Mouse (Mus musculus) midbrain, embryonic 12.5 days (tissue): ENCODE measurements around the gene Ppil6. TPM values are rescaled to one million over a fixed set of nuclear protein-coding genes. Genes with fewer than 3 reads are reported as not detected.

Experiments
- ATAC-seq: fragments of 200-750 bp; cut with Nextera tagmentation; 2 replicates; pipeline ENCODE4 v1.8.0; 2017; ENCODE audit warnings: low read depth, moderate TSS enrichment, moderate library complexity; ENCODE audit not compliant: low FRiP score
- H3K27ac ChIP-seq: fragments of 300-500 bp; sonication (generic); replicated peaks from 2 replicates; pipeline ENCODE4 v1.5.1; 2016; ENCODE audit warnings: mild to moderate bottlenecking
- H3K27me3 ChIP-seq: fragments of 300-500 bp; sonication (generic); 2 replicates; pipeline ENCODE4 v1.6.1; 2016; ENCODE audit warnings: mild to moderate bottlenecking
- H3K36me3 ChIP-seq: fragments of 300-500 bp; sonication (generic); 2 replicates; pipeline ENCODE4 v1.6.1; 2016
- H3K4me1 ChIP-seq: fragments of 300-500 bp; sonication (generic); 2 replicates; pipeline ENCODE4 v1.6.1; 2016
- H3K4me2 ChIP-seq: fragments of 300-500 bp; sonication (generic); replicated peaks from 2 replicates; pipeline ENCODE4 v1.6.1; 2016; ENCODE audit warnings: mild to moderate bottlenecking, moderate library complexity
- H3K4me3 ChIP-seq: fragments of 300-500 bp; sonication (generic); 2 replicates; pipeline ENCODE4 v1.5.1; 2016; ENCODE audit warnings: mild to moderate bottlenecking
- H3K9ac ChIP-seq: fragments of 300-500 bp; sonication (generic); replicated peaks from 2 replicates; pipeline ENCODE4 v1.6.1; 2016; ENCODE audit warnings: mild to moderate bottlenecking, moderate library complexity
- H3K9me3 ChIP-seq: fragments of 300-500 bp; sonication (generic); 2 replicates; pipeline ENCODE4 v1.6.1; 2016; ENCODE audit warnings: mild to moderate bottlenecking
- WGBS: fragments of 180-500 bp; shearing (Covaris S2); methylation state at CpG from one replicate; pipeline ENCODE4 v1.1.7; 2016; 5-methylcytosine and 5-hydroxymethylcytosine counted together
- polyA plus RNA-seq: library from polyadenylated mRNA; unstranded; fragments of >200 nt; fragmentation: Nextera tagmentation; extraction: Ambion mirVana; gene quantifications from 2 replicates; pipeline ENCODE4 v1.2.1, GENCODE M21; 2016

Gene Ppil6
- 0.73 and 1.5 TPM in 2 replicates for polyA plus RNA-seq

GRCm38 (mm10) chr10:41489708-41490517 is at the start of gene Ppil6, which contains the start of gene Smpd2:
Gene Ppil6 (plus strand): TSS chr10:41490439.
Gene Smpd2 (minus strand): TSS chr10:41490369.
- Histone ChIP-seq H3K9ac (peak within 1 kb of the TSS; percentile 68), H3K4me1 (peaks cover 35% of the 10 kb centered on the region), H3K36me3 (peaks cover 31% of the 10 kb centered on the region), H3K27me3 (peaks cover 3% of the 10 kb centered on the region; the same call in 1 of the 2 replicates), H3K4me3 (peak within 1 kb of the TSS; percentile 60), H3K27ac (peak within 1 kb of the TSS; percentile 47; the same call in 1 of the 2 replicates), H3K4me2 (peak within 1 kb of the TSS; percentile 96), H3K9me3 (no peaks in the 10 kb centered on the region)
- WGBS = under 1% methylated on average over 49 of the region's 50 CpGs
- ATAC-seq = peak; percentile 96

DNA sequence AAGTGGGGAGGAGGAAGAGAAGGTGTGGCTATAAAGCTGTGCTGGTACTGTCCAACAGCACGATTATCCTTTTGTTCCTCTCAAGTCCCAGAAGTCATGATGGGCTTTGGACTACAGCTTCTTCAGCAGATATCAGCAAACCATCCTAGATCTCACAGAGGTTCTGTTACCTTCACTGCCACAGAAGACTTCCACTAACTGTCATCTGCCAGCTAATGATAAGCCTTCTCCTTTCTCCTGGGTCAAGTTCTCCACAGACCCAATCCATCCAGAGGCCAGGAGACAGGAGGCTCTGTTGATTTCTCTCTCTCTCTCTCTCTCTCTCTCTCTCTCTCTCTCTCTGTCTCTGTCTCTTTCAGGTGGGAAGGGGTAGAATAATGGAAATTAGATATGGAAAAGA is 42.0 kb upstream of the Ppil6 start:
- no peaks in the 10 kb centered on the region for H3K27me3 ChIP-seq
- no peak for ATAC-seq
- no peak overlapping the region for H3K27ac ChIP-seq
- no peaks in the 10 kb centered on the region for H3K9me3 ChIP-seq
- no peak overlapping the region for H3K4me3 ChIP-seq
- no peak overlapping the region for H3K9ac ChIP-seq
- no peak overlapping the region for H3K4me2 ChIP-seq
- peaks cover 8% of the 10 kb centered on the region; the same call in 1 of the 2 replicates for H3K36me3 ChIP-seq
- H3K4me1 ChIP-seq = peaks cover 16% of the 10 kb centered on the region
- 87% methylated on average over 1 of the region's 1 CpGs for WGBS

DNA sequence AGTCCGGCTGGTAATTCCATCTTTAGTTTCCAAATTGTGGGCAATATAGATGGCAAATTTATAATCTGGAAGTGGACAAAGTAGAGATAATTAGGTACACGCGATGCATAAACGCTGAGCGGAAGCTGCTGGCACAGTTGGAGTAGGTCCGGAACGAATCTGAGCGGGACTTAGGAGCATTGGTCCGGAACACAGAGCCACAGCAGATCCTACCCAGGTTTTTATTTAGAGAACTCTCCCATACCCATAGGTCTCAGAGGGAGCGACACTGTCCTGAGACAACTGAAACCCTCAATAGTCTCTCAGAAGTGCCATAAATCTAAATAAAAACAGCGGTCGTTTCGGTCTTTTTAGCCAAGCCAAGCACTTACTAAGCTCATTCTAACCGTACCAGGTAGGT is 40.6 kb upstream of the Ppil6 start:
- Histone ChIP-seq H3K9me3 (no peaks in the 10 kb centered on the region), H3K36me3 (peaks cover 8% of the 10 kb centered on the region; the same call in 1 of the 2 replicates), H3K27ac (peak overlapping the region; percentile 50), H3K27me3 (no peaks in the 10 kb centered on the region), H3K4me2 (peak overlapping the region; percentile 62), H3K9ac (peak overlapping the region; percentile 78), H3K4me1 (peaks cover 21% of the 10 kb centered on the region), H3K4me3 (peak overlapping the region; percentile 92)
- ATAC-seq = peak; percentile 66
- WGBS = 12% methylated on average over 14 of the region's 14 CpGs

DNA sequence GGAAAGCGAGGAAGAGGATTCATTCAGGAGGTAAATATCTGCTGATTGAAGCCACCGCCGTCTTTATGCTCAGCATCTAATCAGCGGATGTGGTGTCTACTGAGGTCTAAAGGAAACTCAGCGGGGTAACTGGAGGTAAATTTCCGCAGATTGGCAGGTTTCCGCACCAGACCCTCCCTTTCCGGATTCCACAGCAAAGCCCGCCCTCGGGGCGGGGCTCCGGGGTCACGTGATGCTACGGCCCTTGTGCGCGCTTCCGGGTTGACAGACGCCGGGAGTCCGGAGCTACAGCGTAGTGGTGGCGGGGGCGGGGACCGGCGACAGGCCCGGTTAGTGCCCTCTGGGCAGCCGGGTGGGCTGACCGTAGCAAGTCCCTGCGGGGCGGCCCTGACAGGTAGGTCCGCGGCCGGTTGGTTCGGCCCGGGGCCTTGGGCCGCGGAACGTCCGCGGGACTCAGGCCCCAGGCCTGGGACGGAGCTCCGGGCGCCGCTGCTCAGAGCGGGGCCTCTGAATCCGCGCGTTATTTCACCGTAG is 40.0 kb upstream of the Ppil6 start, which contains the start of gene Zbtb24:
Gene Zbtb24 (plus strand): TSS at position 247 of the 534 bp plus-strand sequence.
- ATAC-seq = peak; percentile 96
- peak within 1 kb of the TSS; percentile 78 for H3K9ac ChIP-seq
- 0% methylated on average over 49 of the region's 49 CpGs for WGBS

DNA sequence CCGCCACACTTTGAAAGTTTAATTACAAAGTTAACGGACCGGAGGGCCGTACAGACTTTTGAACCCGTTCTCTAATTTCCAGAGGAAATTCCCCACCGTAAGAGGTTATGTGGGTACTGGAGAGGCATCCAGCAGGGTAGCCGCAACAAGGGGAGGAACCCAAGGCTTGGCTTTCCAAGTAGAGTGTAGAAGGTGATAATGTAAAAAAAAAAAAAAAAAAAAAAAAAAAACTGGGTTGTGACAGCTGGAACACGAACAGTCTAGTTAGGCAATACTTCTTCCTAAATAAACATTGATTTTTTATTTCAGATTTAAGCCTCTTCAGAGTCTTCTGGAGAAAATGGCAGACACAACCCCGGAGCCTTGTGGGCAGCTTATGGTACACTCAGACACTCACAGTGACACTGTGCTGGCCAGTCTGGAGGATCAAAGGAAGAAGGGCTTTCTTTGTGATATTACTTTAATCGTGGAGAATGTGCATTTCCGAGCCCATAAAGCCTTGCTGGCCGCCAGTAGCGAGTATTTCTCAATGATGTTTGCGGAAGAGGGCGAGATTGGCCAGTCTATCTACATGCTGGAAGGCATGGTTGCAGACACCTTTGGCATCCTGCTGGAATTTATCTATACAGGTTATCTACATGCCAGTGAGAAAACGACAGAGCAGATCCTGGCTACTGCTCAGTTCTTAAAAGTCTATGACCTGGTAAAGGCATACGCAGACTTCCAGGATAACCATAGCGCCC is 39.3 kb upstream of the Ppil6 start:
- peak; percentile 5 for ATAC-seq
- H3K4me1 ChIP-seq = peaks cover 21% of the 10 kb centered on the region
- 58% methylated on average over 18 of the region's 18 CpGs for WGBS
- peak overlapping the region; percentile 62 for H3K4me2 ChIP-seq
- peak overlapping the region; percentile 78 for H3K9ac ChIP-seq
- H3K9me3 ChIP-seq = no peaks in the 10 kb centered on the region
- peaks cover 20% of the 10 kb centered on the region for H3K36me3 ChIP-seq
- H3K4me3 ChIP-seq = peak overlapping the region; percentile 92
- no peak overlapping the region for H3K27ac ChIP-seq
- H3K27me3 ChIP-seq = no peaks in the 10 kb centered on the region

More for the DNA sequence above, 40.0 kb upstream of the Ppil6 start, which contains the start of gene Zbtb24:
- Histone ChIP-seq H3K27ac (peak within 1 kb of the TSS; percentile 50), H3K9me3 (no peaks in the 10 kb centered on the region), H3K4me1 (peaks cover 21% of the 10 kb centered on the region), H3K4me3 (peak within 1 kb of the TSS; percentile 92), H3K36me3 (peaks cover 13% of the 10 kb centered on the region; the same call in 1 of the 2 replicates), H3K27me3 (no peaks in the 10 kb centered on the region), H3K4me2 (peak within 1 kb of the TSS; percentile 62)

DNA sequence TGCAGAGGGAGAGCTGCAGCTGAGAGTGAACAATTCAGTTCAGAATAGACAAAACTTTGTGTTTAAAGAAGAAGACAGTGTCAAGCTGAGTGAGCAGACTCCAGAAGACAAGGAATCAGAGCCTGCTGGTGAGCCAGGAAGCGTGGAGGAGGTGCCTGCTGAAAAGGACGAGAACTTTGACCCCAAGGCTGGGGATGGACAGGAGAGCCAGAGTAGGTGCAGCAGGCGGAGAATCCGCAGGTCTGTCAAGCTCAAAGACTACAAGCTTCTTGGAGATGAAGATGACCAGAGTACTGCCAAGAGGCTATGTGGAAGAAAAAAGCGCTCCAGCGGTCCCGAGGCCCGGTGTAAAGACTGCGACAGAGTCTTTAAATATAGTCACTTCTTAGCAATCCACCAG is 38.6 kb upstream of the Ppil6 start:
- H3K4me1 ChIP-seq = peaks cover 21% of the 10 kb centered on the region
- H3K27ac ChIP-seq = no peak overlapping the region
- ATAC-seq = no peak
- peaks cover 27% of the 10 kb centered on the region for H3K36me3 ChIP-seq
- 94% methylated on average over 9 of the region's 9 CpGs for WGBS
- no peak overlapping the region for H3K4me3 ChIP-seq
- no peaks in the 10 kb centered on the region for H3K9me3 ChIP-seq
- no peaks in the 10 kb centered on the region for H3K27me3 ChIP-seq
- peak overlapping the region; percentile 62; the same call in 1 of the 2 replicates for H3K4me2 ChIP-seq
- H3K9ac ChIP-seq = no peak overlapping the region

DNA sequence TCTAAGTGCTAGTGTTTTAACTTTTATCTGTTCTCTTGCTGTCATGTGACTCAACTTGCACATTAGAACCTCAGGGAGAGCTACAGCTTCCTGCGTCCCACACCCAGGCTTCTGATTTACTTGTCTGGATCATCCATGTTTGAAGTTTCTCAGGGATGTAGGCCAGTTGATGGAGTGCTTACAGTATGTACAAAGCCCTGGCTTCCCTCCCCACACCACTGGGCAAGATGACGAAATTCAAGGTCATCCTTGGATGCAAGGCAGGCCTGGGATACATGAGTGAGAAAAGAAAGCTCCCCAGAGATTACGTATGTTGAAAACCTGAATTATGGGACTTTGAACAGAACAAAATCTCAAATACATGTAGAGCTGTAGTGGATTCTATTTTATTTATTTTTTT is 37.4 kb upstream of the Ppil6 start:
- H3K4me2 ChIP-seq = no peak overlapping the region
- H3K9me3 ChIP-seq = no peaks in the 10 kb centered on the region
- H3K4me1 ChIP-seq = peaks cover 21% of the 10 kb centered on the region
- no peak overlapping the region for H3K9ac ChIP-seq
- peaks cover 35% of the 10 kb centered on the region for H3K36me3 ChIP-seq
- no peak overlapping the region for H3K27ac ChIP-seq
- no peaks in the 10 kb centered on the region for H3K27me3 ChIP-seq
- no peak overlapping the region for H3K4me3 ChIP-seq
- no peak for ATAC-seq
- WGBS = 90% methylated on average over 3 of the region's 3 CpGs

GRCm38 (mm10) chr10:41459990-41460389 is 30.2 kb upstream of the Ppil6 start:
- Histone ChIP-seq H3K4me2 (no peak overlapping the region), H3K4me3 (no peak overlapping the region), H3K9ac (no peak overlapping the region), H3K27me3 (no peaks in the 10 kb centered on the region), H3K27ac (no peak overlapping the region), H3K9me3 (no peaks in the 10 kb centered on the region), H3K36me3 (peaks cover 68% of the 10 kb centered on the region), H3K4me1 (peaks cover 3% of the 10 kb centered on the region; the same call in 1 of the 2 replicates)
- no peak for ATAC-seq
- 76% methylated on average over 4 of the region's 4 CpGs for WGBS

- H3K27ac ChIP-seq = 0 out of 2 replicates have a peak overlapping the region, but pooled peaks have one; percentile 15
- no peak overlapping the region for H3K4me3 ChIP-seq
- WGBS = 36% methylated on average over 2 of the region's 2 CpGs
- no peaks in the 10 kb centered on the region for H3K27me3 ChIP-seq
- H3K36me3 ChIP-seq = peaks cover 65% of the 10 kb centered on the region
- no peak for ATAC-seq
- peaks cover 3% of the 10 kb centered on the region; the same call in 1 of the 2 replicates for H3K4me1 ChIP-seq
- H3K9ac ChIP-seq = no peak overlapping the region; the same call in 1 of the 2 replicates
- no peaks in the 10 kb centered on the region for H3K9me3 ChIP-seq
- no peak overlapping the region for H3K4me2 ChIP-seq
These were observed 29.7 kb upstream of the Ppil6 start for GRCm38 (mm10) chr10:41460501-41460900.

- H3K4me3 ChIP-seq = no peak overlapping the region
- H3K36me3 ChIP-seq = peaks cover 59% of the 10 kb centered on the region
- 90% methylated on average over 3 of the region's 3 CpGs for whole genome bisulfite sequencing
- no peaks in the 10 kb centered on the region for H3K27me3 ChIP-seq
- no peak overlapping the region for H3K4me2 ChIP-seq
- no peak for ATAC-seq
- 0 out of 2 replicates have a peak overlapping the region, but pooled peaks have one; percentile 15 for H3K27ac ChIP-seq
- no peaks in the 10 kb centered on the region for H3K9me3 ChIP-seq
- no peak overlapping the region for H3K9ac ChIP-seq
- H3K4me1 ChIP-seq = peaks cover 3% of the 10 kb centered on the region; the same call in 1 of the 2 replicates
These were observed 29.0 kb upstream of the Ppil6 start for GRCm38 (mm10) chr10:41461057-41461722.

GRCm38 (mm10) chr10:41464401-41464955 is 25.8 kb upstream of the Ppil6 start:
- ATAC-seq = no peak
- no peak overlapping the region for H3K27ac ChIP-seq
- H3K9me3 ChIP-seq = no peaks in the 10 kb centered on the region
- H3K4me2 ChIP-seq = no peak overlapping the region
- H3K36me3 ChIP-seq = peaks cover 45% of the 10 kb centered on the region
- WGBS = 38% methylated on average over 15 of the region's 15 CpGs
- peaks cover 3% of the 10 kb centered on the region; the same call in 1 of the 2 replicates for H3K4me1 ChIP-seq
- H3K9ac ChIP-seq = no peak overlapping the region
- no peaks in the 10 kb centered on the region for H3K27me3 ChIP-seq
- no peak overlapping the region for H3K4me3 ChIP-seq
